ENCODE assay signal across 10 mouse cellular contexts in genomic region chr16:10694414-10694851, GRCm38 (mm10).
A peak's percentile ranks its signal among the peaks of the same experiment; 100 is the strongest.
DNase-seq lines count a peak whose midpoint lies in the region; ATAC-seq and TF ChIP-seq lines count a peak whose summit lies in the region.
"Had no signal": no experiment of that assay in that cellular context is flagged by ENCODE, and none has a peak within 500 bp of the region (broad histone marks: within the 10 kb centered on the region; RNA-seq: fewer than 3 reads in every experiment).

No protein-coding gene starts in this region.

- WGBS in heart, embryonic 11.5 days (ENCODE audit: insufficient replicate concordance) = 50% methylated on average over 11 of the region's 11 CpGs

- H3K4me1 ChIP-seq in heart, embryonic 11.5 days (ENCODE audit: control insufficient read depth, insufficient read depth, low read length) = peaks cover 24% of the 10 kb centered on the region
- peaks cover 5 to 33% of the 10 kb centered on the region in 2 experiments for H3K4me1 ChIP-seq in MEL (ENCODE audit: control insufficient read depth in 1 of 2, insufficient read depth in 2 of 2, low read length in 2 of 2)

- H3K79me2 ChIP-seq in MEL (ENCODE audit: control insufficient read depth, insufficient read depth, low read length, poor library complexity) = no peaks in the 10 kb centered on the region

- no peak for TF ChIP-seq EP300 in MEL (IDR thresholded peaks at IDR 0.05; ENCODE audit: low read depth in 1 of 2, low read length in 2 of 2)

- no peak for TF ChIP-seq RAD21 in MEL (IDR thresholded peaks at IDR 0.05; ENCODE audit: low read depth, low read length)

- no peaks in the 10 kb centered on the region for H3K27me3 ChIP-seq in heart, embryonic 11.5 days (ENCODE audit: control insufficient read depth, insufficient read depth, low read length)
- H3K27me3 ChIP-seq in MEL (ENCODE audit: control insufficient read depth in 1 of 2, insufficient read depth in 2 of 2, low read length in 2 of 2) = no peaks in the 10 kb centered on the region
- H3K27me3 ChIP-seq: limb, embryonic 13.5 days had no signal

- H3K4me2 ChIP-seq in heart, embryonic 11.5 days = no peak overlapping the region
- H3K4me2 ChIP-seq: limb, embryonic 13.5 days had no signal

- H3K36me3 ChIP-seq in heart, embryonic 11.5 days (ENCODE audit: control insufficient read depth, insufficient read depth, low read length) = no peaks in the 10 kb centered on the region
- peaks cover 0 to 18% of the 10 kb centered on the region in 2 experiments; a peak in 3 of 4 replicates for H3K36me3 ChIP-seq in MEL (ENCODE audit: control insufficient read depth in 1 of 2, insufficient read depth in 2 of 2, low read length in 2 of 2)

- no peak for ATAC-seq in heart, embryonic 11.5 days (replicated peaks; ENCODE audit: insufficient number of reproducible peaks, low FRiP score, low TSS enrichment)
- ATAC-seq in megakaryocyte, adult 5-6 weeks (ENCODE audit: poor library complexity, severe bottlenecking) = no peak

- TF ChIP-seq CTCF in MEL (IDR thresholded peaks at IDR 0.05 in 2 of 3, conservative IDR thresholded peaks at IDR 0.05 in 1 of 3; ENCODE audit: control insufficient read depth in 1 of 3, insufficient read depth in 1 of 3, low read depth in 2 of 3, low read length in 3 of 3, poor library complexity in 1 of 3, severe bottlenecking in 1 of 3) = no peak

- peak; percentile 28 for DNase-seq in heart, adult 8-10 months (ENCODE audit: low spot score)
- DNase-seq in MEL (ENCODE audit: low read depth, low spot score) = peak; percentile 67
- DNase-seq in heart, postnatal 4 days = peak; percentile 51
- peak; percentile 36 to 64 for DNase-seq in lung, adult 18-20 months
- no peak for DNase-seq in spleen, postnatal 14 days (ENCODE audit: low spot score in 2 of 2)
- DNase-seq in left cerebral cortex, adult 8-10 months (ENCODE audit: low spot score in 2 of 2) = no peak

- no peak overlapping the region for H3K27ac ChIP-seq in heart, embryonic 11.5 days (ENCODE audit: low read depth, low read length)
- no peak overlapping the region for H3K27ac ChIP-seq in MEL (ENCODE audit: control insufficient read depth, low read depth, low read length)
- H3K27ac ChIP-seq: limb, embryonic 13.5 days had no signal

- no peaks in the 10 kb centered on the region for H3K9me3 ChIP-seq in heart, embryonic 11.5 days (replicated peaks; ENCODE audit: control insufficient read depth, low read length)
- no peaks in the 10 kb centered on the region for H3K9me3 ChIP-seq in MEL (replicated peaks; ENCODE audit: insufficient read depth, low read length)
- H3K9me3 ChIP-seq: G1E; limb, embryonic 13.5 days had no signal

- H3K9ac ChIP-seq in heart, embryonic 11.5 days (ENCODE audit: low read depth, low read length) = no peak overlapping the region
- H3K9ac ChIP-seq in MEL (ENCODE audit: control insufficient read depth, low read depth, low read length, poor library complexity, severe bottlenecking) = no peak overlapping the region
- H3K9ac ChIP-seq: limb, embryonic 13.5 days had no signal

- no peak for TF ChIP-seq POLR2A in MEL (IDR thresholded peaks at IDR 0.05; ENCODE audit: control insufficient read depth in 1 of 2, insufficient read depth in 1 of 2, low read depth in 1 of 2, low read length in 2 of 2, poor library complexity in 1 of 2)

- no peak overlapping the region for H3K4me3 ChIP-seq in heart, embryonic 11.5 days (ENCODE audit: low read depth, low read length)
- H3K4me3 ChIP-seq in MEL (ENCODE audit: control insufficient read depth in 1 of 2, insufficient read depth in 1 of 2, low read depth in 2 of 2, low read length in 2 of 2) = no peak overlapping the region
- H3K4me3 ChIP-seq: limb, embryonic 13.5 days had no signal

TF ChIP-seq in MEL, 35 proteins besides CTCF, POLR2A, EP300 and RAD21:
- TF ChIP-seq E2F4 (IDR thresholded peaks at IDR 0.05; ENCODE audit: borderline replicate concordance, low read depth, low read length) (no peak), POLR2AphosphoS5 (IDR thresholded peaks at IDR 0.05; ENCODE audit: borderline replicate concordance, low read depth, low read length) (no peak), USF2 (IDR thresholded peaks at IDR 0.05; ENCODE audit: borderline replicate concordance in 1 of 2, insufficient read depth in 1 of 2, low read depth in 1 of 2, low read length in 2 of 2) (no peak), NRF1 (IDR thresholded peaks at IDR 0.05; ENCODE audit: insufficient read depth, low read depth, low read length, poor library complexity, severe bottlenecking) (no peak), GABPA (IDR thresholded peaks at IDR 0.05; ENCODE audit: low read depth, low read length) (no peak), USF1 (IDR thresholded peaks at IDR 0.05; ENCODE audit: low read depth, low read length) (no peak), ZC3H11A (IDR thresholded peaks at IDR 0.05; ENCODE audit: low read depth, low read length) (no peak), ZNF384 (IDR thresholded peaks at IDR 0.05; ENCODE audit: low read depth, low read length) (no peak), BHLHE40 (IDR thresholded peaks at IDR 0.05; ENCODE audit: borderline replicate concordance, low read depth, low read length) (no peak), TAL1 (IDR thresholded peaks at IDR 0.05; ENCODE audit: low read length) (no peak)
TF ChIP-seq in MEL: peak in this region for 0.

Comparison
In these comparisons a context has a peak if more than half of its experiments do, and no peak if none do; other contexts are left out.
1. DNase-seq: peak in heart, adult 8-10 months (single experiment), MEL (single experiment), heart, postnatal 4 days (single experiment) and lung, adult 18-20 months (2 of 2); none in spleen, postnatal 14 days (0 of 2) and left cerebral cortex, adult 8-10 months (0 of 2).